Mouse (Mus musculus) cerebellum, adult 9-11 months (tissue): Measurements from ENCODE around the gene Numbl.

Source experiments
- DNase-seq: peaks from one replicate; pipeline ENCODE4 v3.0.0; 2022

Numbl gene

DNA sequence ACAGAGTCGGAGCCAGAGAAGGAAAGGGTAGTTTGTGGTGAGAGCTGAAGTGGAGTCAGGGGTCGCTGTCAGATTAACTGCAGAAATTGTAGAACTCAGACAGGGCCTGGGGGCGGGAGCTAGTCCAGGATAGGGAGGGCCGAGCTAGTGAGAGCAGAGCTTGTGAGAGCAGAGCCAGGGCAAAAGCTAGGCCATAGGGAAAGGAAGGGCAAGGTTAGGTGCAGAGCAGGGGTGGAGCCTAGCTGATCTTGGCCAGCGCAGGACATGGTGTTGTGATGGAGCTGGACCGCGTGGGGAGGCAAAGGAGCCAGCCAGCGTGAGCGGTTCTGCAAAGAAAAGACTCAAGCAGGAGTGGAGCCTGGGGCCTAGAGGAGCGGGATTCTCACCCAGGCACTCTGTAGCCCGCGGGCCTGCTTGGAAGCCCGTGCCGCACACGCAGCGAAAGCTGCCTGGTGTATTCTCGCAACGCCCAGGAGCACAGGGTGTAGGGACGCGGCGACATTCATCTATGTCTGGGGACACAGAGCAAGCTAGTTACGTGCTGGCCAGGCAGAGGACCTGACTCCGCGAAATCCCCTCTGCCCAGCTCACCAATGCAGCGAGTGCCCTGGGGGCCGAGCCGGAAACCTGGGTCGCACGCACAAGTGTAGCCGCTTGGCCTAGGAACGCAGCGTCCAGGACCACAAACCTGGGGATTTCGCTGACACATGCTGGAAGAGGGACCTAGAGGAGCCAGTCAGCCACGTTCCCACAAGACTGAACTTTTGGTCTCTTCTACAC lies 68.1 kb downstream of the Numbl start:
- peak; percentile 80 for DNase-seq

DNA sequence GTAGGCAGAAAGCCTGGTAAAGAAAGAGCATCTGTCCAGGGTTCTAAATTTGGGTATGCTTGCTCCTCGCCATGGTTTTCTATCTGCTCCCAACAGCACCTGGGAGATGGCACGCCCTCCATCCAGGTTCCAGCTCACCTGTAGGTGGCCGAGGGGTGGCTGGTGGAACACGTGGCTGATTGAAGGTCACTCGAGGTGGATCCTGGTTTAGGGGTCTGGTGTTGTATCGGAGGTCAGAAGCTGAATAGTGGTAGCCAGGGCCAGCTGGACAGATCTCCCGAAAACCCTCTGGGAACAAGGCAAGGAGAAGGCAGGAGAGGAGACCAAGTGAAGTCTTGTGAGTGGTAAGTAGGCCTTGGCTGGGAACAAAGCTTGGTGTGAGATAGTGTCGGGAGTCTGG lies 69.3 kb downstream of the Numbl start:
- no peak for DNase-seq

DNA sequence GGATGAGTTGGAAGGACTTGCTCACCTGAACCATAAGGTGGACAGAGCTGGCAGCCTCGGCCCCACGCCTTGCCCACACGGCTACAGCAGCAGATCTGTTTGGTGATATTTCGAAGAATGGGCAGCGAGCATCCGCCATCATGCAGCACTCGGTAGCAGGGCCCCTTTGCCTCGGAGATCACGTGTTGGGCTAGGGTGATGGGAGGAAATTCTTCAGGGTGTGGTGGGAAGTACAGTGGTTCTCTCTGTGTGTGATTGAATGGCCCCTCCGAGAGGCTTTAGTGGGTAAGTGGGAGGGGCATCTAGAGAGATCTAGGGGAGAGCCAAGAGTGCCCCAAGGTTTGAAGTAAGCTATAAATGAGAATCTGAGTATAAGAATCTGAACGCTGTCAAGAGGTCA lies 69.9 kb downstream of the Numbl start:
- peak; percentile 46 for DNase-seq

DNA sequence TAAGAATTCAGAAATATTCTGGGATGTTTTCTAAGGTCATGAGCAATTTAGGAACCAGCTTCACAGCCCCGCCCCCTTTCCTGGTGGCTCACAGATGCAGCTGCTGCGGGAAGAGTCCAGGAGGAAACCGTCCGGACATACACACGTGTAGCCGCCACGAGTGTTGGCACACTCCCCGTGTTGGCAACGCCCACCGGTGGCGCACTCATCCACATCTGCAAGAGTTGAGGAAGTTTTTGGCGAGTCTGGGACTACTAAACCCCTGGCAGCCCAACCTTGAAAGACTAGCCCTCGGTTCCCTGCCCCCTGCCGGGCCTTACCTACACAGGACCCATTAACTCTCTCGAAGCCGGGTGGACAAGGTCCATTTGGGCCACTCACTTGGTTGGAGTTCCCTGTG lies 70.4 kb downstream of the Numbl start:
- DNase-seq, result peak; percentile 47

DNA sequence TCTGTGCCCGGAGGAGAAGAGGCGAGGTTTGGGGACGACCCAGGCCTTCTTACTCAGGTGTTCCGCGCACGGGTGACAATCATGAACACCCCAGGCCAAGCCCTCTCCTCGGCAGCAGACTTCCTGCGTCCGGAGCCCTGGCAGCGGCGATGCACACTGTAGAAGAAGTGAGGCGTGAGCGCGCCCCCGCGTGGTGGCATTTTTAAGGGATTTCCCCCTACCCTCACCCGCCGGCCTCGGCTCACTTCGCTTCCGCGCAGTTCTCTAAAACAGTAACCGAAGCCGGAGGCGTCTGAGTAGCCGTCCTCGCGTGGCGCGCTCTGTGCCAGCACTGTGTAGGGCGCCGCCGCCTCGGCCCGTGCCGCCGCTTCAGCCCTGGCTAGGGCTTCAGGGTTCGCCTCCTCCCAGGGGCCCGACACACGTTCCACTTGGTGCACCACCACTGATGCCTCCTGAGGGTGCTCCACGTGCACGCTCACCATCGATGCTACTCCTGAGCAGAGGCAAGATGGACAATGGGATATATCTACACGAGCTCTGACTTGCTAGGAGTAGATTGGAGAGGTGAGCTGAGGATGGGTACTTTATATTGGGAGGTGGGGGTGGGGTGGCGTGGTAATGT lies 71.2 kb downstream of the Numbl start:
- peak; percentile 65 for DNase-seq

DNA sequence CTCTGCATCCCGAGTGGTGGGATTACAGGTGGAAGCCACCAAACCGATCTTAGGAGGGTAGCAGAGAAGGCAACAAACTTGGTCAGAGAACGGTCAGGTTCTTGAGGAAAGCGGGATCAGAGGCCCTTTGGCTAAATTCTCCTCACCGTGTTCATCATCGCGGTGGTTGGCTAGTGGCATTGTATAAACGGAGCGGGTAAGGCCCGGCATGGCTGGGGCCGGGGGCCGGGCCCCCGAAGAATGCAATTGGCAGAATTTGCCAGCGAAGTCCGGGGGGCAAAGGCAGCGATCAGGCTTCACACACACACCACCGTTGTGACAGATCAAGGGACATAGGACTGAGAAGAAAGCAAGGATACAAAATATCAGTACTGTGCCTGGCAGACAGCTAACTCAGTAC lies 71.7 kb downstream of the Numbl start:
- DNase-seq, result no peak

DNA sequence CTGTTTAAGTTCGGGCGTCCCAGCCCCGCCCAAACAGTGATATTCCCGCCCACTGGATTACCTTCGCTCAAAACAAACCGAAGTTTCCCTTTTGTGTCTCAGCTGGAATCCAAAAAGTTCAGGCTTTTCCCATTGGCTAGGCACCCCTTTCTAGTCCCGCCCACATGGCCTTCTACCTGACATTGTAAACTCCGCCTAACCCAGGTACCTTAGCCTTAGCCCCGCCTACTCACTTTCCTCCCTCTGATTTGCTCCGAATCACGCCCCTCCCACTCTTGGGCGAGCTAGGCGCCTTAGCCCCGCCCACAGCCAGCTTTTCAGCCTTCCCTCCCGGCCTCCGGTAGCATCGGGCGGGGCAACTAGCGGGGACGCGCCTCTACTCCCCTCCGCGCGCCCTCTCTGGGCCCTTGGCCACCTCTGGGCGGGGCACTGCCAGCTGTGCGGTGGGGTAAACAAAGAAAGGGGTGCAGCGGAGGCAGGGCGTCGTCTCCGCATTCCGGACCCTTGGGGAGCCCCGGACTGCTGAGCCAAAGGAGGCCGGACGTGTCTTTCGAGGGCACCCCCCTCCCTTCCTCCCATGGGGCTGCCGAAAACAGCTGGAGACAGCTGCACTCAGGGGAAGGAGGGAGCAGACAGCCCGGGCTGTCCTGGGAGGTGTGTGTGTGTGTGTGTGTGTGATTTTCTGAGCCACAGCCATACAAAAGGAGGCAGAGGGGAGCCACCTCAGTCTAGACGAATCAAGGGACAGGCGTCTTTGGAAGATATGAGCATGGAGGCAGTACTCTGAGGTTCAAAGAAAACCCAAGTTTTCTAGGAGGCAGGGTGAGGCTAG lies 72.7 kb downstream of the Numbl start:
- DNase-seq, result peak; percentile 70

DNA sequence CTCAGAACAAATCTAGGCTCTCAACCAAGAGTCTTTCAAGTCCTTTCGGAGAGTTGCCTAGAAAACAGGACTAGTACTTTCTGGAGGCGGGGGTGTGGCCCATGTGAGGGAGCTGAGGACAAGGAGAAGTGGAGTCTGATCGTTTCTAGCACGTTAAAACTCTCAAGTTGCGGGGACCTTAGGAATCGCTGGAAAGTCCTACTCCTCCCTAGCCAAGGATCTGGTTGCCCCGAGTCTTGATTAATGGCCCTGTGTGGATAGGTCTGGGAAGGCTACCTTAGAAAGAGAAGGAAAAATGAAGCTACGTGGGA lies 73.3 kb downstream of the Numbl start:
- no peak for DNase-seq
